Mouse (Mus musculus) adrenal gland, postnatal 14 days (tissue): ENCODE data around the gene Arhgap6. TPM values are rescaled to one million over a fixed set of nuclear protein-coding genes. Genes with fewer than 3 reads are reported as not detected.

Source experiments
- DNase-seq: peaks from one replicate; pipeline ENCODE4 v3.0.0; 2021; ENCODE audit warnings: mixed read lengths
- total RNA-seq: library from RNA; stranded (reverse); gene quantifications from 2 replicates; pipeline ENCODE4 v1.2.3, GENCODE M21; 2021

The Arhgap6 gene
- total RNA-seq, 1 experiment from 2014 or later, result 2.2 TPM

- DNase-seq, result no peak
Measured at GRCm38 (mm10) chrX:169123115-169123772, 328.3 kb downstream of the Arhgap6 start.

- no peak for DNase-seq
Measured at GRCm38 (mm10) chrX:169123773-169124151, 328.9 kb downstream of the Arhgap6 start.

DNA sequence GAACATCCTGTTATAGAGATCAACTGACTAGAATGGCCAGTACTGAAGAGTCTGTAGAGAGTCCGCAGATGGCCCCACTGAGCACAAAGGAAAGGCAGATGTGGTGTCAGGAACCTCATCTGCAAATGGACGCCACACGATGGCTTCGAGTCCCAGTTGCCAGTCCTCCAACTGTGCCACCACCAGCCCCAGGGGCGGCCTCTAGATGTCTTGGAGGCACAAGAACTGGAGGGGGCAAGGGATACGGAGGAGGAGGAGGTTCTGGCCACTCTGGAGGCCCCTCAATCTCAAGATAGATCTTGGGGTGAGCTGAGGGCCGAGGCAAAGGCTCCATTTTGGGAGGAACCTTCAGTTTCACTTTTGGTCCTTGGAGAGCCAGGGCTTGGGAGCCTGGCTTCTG, 344.9 kb downstream of the Arhgap6 start:
- DNase-seq, result no peak

DNA sequence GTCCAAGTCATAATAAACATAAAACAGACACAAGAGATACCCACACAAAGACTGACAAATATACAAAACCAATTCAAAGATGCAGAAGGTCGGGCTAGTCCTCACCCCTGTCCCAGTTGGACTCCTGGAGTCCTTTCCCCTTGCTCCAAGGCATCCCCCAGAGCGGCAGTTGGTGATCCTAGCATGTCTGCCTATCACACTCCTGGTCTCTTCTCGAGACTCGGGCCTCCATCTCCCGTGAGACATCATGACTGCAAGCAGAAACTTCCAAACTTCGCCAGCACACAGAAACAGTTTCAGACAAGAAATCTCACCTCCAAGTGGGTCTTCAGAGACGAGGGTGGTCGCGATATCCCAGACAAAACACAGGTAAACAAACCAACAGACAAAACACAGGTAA, 345.6 kb downstream of the Arhgap6 start:
- no peak for DNase-seq

GRCm38 (mm10) chrX:169153805-169154204, 358.9 kb downstream of the Arhgap6 start:
- no peak for DNase-seq

DNA sequence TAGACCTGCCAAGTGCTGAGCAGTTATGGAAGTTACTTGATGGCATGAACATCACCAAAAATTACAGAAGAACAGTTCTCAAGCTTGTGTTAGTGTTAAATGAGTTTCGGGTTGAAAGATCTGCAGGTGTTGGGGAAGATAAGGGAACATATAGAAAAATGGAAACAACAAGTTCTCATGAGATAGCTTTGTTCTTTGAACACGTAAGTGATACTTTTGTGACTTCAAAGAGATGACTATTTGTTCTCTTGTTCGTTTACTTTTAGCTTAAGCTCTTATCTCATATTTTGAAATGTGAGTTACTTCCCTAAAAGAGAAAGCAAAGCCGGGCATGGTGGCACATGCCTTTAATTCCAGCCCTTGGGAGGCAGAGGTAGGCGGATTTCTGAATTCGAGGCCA, 363.5 kb downstream of the Arhgap6 start:
- no peak for DNase-seq

- DNase-seq, result peak; percentile 9
Measured at GRCm38 (mm10) chrX:169170981-169171380, 376.1 kb downstream of the Arhgap6 start.

DNA sequence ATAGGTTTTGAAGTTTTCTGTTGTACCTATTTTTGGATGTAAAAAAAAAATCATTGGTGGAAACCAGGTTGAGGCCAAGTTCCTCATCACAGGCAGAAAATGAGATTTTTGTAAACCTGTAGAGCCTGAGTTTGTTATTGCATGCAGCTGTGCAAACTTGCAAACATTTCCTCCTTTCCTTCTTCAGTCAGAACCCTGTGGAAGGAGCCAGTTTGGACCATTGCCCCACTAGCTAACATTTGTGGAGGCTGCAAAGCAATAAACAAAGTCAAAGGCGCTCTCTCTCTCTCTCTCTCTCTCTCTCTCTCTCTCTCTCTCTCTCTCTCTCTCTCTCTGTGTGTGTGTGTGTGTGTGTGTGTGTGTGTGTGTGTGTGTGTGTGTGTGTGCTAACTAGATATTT, 378.9 kb downstream of the Arhgap6 start:
- DNase-seq, result no peak

- DNase-seq, result no peak
Measured at GRCm38 (mm10) chrX:169178634-169179033, 383.7 kb downstream of the Arhgap6 start.

DNA sequence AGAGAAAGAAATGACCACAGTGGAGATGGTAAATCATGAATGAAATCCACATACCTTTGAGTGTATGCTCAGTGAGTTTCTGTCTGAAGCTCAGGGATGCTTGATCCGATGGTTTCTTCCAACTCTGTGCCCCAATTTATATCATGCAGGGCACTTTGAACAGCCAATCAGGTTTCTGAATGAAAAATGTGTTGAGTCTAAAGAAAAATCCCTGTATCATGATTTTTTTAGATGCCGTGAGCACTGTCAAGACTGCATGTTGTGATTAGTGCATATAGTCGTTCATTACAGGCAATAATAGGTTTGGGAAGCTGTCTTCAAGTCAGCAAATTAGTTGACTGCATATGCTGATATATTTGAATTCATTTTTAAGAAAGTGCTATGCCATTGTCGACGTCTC, 392.2 kb downstream of the Arhgap6 start, which contains the start of gene Amelx:
TSS of gene Amelx (minus strand) at position 101 of the 400 bp plus-strand sequence.
- DNase-seq, result no peak

DNA sequence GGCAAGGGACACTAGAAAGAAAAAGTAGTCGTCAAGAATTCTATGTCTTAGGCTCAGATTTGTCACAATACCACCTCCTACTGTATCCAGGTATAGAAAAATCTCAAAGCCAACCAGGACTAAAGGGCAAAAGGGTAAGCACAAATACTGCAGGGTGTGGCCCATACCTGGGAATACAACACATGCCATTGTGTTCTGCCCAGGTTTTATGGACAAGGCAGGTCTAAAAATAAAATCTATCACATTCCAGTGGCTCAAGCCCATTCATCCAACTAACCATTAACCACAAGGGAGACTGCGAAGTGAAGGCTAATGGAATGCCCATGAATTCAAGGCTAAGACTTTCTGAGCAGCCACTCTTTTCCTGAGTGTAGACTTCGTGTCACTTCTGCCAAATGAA, 415.1 kb downstream of the Arhgap6 start:
- no peak for DNase-seq

- no peak for DNase-seq
Measured at GRCm38 (mm10) chrX:169220064-169220463, 425.2 kb downstream of the Arhgap6 start.

DNA sequence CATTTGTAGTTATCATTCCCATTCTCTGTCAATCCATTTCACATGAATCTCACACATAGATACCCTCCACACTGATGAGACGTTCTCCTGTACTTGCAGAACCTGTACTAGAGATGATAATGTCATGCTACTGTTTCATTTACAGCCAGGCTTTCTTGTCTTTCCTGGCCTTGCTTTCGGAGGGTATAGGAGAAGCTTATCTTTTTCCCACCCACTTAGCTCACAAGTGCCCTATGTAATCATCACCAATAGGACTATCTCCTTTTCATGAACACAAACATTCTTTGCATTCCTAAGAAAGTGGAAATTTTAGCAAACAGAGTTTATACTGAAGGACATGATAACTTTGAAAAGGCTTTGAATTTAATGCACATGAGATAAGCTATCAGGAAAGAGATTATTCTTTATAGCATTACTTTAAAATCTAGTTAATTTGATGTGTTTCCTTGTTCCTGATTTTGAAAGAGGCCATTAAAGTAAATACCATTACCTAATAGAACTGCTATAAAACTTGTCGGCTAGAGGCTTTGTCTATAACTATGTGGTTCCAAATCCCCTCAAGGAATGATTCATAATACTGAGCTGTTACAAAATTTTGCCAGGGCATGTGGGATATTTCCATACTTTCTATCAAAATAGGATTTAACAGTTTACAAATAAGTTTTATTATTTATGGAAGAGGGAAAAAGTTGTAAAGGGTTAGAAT, 427.6 kb downstream of the Arhgap6 start:
- DNase-seq, result no peak

DNA sequence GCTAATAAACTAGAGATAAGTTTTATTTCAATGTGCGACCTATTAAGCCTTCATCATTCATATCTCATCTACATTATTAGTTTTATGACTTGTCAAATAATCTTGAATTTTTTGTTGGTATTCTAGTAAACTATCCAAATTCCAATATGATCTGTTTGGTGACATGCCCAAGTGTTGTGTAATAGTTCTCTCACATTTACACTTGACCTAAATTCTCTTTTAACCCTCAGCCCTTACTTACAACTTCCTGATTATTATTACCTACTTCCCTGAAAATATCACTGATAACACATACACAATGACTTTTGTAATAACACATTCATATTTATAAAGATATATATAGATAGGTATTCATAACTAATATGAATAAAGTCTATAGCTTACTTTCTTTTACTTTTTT, 461.0 kb downstream of the Arhgap6 start:
- no peak for DNase-seq

DNA sequence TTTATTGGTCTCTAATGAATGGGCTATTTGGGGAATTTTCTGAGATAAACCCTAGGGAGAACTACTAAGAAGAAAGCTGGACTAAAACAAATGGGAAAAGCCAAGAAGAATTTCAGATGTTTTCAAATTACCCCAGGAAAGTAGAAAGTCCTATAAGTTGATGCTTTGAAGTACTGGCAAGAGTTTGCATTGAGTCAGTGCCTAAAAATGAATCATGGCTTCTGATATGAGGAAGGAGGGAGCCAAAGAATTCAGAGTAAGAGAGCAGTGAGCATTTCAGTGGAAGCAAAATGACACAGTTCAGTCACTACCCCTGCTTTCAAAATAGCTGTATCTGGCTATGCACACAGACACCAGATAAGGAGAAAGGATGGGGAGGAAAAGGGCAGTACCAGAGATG, 461.8 kb downstream of the Arhgap6 start:
- no peak for DNase-seq

- no peak for DNase-seq
Measured at GRCm38 (mm10) chrX:169261034-169261433, 466.1 kb downstream of the Arhgap6 start.

DNA sequence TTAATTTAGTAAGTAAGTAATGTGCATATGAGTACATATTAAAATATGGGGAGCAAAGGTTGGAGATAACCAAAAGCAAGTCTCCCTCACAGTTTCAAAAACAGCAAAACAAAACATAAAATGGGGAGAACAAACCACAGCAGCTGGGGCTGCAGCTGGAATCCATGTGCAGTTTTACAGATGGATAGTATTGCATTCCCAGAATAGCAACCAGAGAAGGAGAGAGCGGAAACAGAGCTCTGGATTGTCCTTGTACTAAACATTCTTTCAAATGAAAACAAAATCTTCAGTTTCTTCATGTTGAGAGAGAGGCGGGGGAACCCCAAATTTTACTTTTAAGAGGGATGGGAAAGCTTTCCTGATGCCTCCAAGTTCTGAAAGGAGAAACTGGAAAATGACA, 467.3 kb downstream of the Arhgap6 start:
- DNase-seq, result no peak

DNA sequence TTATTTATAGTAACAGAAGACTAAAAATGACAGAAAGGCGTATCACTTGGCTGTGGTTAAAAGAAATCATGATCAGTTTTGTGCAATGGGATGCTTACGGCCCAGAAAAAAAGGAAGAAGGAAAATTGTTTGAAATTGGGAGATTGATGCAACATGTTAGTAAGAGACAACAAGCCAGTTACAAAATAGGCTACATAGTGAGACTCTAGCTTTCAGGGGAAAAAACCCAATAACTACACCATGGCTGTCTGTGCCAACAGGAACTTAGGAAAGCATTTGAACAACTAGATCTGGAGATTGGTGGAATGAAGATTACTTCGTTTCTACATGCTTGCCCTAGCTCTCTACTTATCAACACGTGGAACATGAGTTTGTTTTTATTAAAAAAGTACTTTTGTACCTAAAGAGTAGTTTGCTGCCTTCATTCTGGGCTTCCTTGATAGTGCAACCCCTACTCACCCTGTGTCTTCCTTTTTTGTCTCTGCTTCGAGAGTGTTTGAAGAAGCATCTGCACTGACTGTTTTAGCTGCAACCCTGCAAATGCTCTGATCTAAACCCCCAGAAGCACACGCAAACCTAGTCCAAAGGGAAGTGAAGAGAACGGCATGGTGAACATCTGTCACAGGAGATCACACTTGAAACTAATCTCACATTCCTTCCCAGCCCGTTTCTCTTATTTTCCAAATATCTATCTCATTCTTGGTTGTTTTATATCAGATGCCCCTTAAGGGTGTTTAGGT, 468.7 kb downstream of the Arhgap6 start:
- DNase-seq, result no peak

DNA sequence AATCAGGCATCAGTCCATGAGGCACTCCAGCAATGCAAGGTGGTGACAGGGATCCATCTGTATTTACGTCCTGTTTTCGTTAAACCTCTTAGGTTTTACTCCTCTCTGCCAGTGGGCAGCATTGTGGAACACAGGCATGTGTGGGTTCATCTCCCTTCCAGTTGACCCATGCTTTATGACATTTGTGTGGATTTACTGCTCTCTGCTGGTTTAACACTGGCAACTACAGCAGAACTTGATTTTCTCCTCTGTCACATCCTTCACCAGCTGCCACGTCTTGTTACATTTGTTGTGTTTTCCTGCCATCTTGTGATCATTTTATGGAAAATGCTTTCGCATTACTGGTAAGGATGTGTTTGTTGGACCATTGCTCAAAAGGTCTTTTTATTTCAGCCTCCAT, 504.7 kb downstream of the Arhgap6 start:
- DNase-seq, result no peak

DNA sequence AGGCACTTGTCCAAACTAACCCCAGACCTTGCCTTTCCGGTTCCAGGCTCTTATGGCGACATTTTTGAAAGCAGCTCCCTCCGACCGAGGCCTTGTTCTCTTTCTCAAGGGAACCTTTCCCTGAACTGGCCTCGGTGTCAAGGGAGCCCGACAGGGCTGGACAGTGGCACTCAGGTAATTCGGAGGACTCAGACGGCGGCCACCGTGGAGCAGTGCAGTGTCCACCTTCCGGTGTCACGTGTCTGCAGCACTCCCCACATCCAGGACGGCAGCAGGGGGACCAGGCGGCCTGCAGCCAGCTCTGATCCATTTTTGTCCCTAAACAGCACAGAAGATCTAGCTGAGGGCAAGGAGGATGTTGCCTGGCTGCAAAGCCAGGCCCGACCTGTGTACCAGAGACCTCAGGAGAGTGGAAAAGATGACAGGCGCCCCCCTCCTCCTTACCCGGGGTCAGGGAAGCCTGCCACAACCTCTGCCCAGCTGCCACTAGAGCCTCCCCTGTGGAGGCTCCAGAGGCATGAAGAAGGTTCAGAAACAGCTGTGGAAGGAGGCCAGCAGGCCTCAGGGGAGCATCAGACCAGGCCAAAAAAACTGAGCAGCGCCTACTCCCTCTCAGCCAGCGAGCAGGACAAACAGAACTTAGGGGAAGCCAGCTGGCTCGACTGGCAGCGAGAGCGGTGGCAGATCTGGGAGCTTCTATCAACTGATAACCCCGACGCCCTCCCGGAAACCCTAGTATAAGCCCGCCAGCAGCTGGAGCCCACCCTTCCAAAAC, 507.6 kb downstream of the Arhgap6 start:
- peak; percentile 59 for DNase-seq

GRCm38 (mm10) chrX:169303945-169304344, 509.0 kb downstream of the Arhgap6 start:
- peak; percentile 23 for DNase-seq

GRCm38 (mm10) chrX:169308559-169308958, 513.7 kb downstream of the Arhgap6 start:
- DNase-seq, result no peak
